Mouse (Mus musculus) sigmoid colon, adult 10 weeks (tissue): ENCODE results near the gene Dhodh. TPM values are rescaled to one million over a fixed set of nuclear protein-coding genes. Genes with fewer than 3 reads are reported as not detected.

ENCODE experiments used
- polyA plus RNA-seq: library from polyadenylated mRNA; stranded (reverse); fragments of 350-450 nt; fragmentation: Illumina TruSeq; extraction: RNeasy Lipid Tissue Mini Kit (QIAGEN cat#74804); gene quantifications from one replicate; pipeline ENCODE4 v1.2.3, GENCODE M21; 2014; ENCODE audit warnings: low read depth, low replicate concordance

The Dhodh gene
- polyA plus RNA-seq, result 2.8 TPM

GRCm38 (mm10) chr8:109608271-109609152, at the start of gene Dhodh:
TSS of gene Dhodh (minus strand) at chr8:109608673.

GRCm38 (mm10) chr8:109614243-109615210, 6.1 kb upstream of the Dhodh start, which contains the start of gene Pkd1l3:
TSS of gene Pkd1l3 (plus strand) at chr8:109614517.

DNA sequence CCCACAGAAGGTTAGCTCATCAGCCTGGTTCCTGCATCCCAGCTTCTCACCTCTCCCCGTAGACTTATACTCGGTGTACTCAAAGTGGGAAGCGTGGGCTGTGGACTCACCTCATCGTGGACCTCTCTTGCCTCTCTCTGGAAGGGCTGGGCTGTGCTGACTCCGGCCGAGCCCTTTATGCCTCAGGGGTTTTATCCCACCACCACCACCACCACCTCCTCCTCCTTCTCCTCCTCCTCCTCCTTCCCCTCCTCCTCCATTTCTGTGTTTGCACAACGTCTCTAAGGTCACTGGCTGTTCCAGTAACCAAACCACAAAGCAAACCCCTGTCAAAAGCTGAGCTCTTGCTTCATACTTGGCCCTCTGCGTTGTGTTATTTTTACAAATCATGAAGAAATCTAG, 29.6 kb downstream of the Dhodh start, which contains the start of gene Hp:
Hp (minus strand) TSS at position 273 of the 402 bp plus-strand sequence.

GRCm38 (mm10) chr8:109565498-109566333, 42.8 kb downstream of the Dhodh start, which contains the start of the genes Dhx38 and Txnl4b:
TSS of gene Dhx38 (minus strand) at chr8:109565861.
TSS of gene Txnl4b (plus strand) at chr8:109565892.

Other genes starting within 250 kb of the Dhodh start
- not detected for gene Pmfbp1, start 114.6 kb downstream of the Dhodh start, polyA plus RNA-seq
- 3.2 TPM for gene Dhx38, start 42.8 kb downstream of the Dhodh start, polyA plus RNA-seq
- gene Txnl4b, start 42.8 kb downstream of the Dhodh start, polyA plus RNA-seq, result 14.7 TPM
- not detected for gene Hp, start 29.5 kb downstream of the Dhodh start, polyA plus RNA-seq
- gene Pkd1l3, start 5.8 kb upstream of the Dhodh start, polyA plus RNA-seq, result not detected
- gene Ist1, start 84.6 kb upstream of the Dhodh start, polyA plus RNA-seq, result 128 TPM
- gene Zfp821, start 96.9 kb upstream of the Dhodh start, polyA plus RNA-seq, result 3.7 TPM
- gene Atxn1l, start 129.1 kb upstream of the Dhodh start, polyA plus RNA-seq, result 16.7 TPM
- gene Ap1g1, start 169.9 kb upstream of the Dhodh start, polyA plus RNA-seq, result 208 TPM